Mouse (Mus musculus): ENCODE measurements around the gene Nav2.
A peak's percentile ranks its signal among the peaks of the same experiment; 100 is the strongest.

The Nav2 gene

GRCm38 (mm10) chr7:49257234-49257906 lies 348.9 kb downstream of the Nav2 start:
- DNase-seq = no peak

GRCm38 (mm10) chr7:49258088-49258487 lies 349.6 kb downstream of the Nav2 start:
- no peak for DNase-seq

GRCm38 (mm10) chr7:49261941-49262511 lies 353.5 kb downstream of the Nav2 start:
- DNase-seq = no peak

- DNase-seq = no peak
Observed at GRCm38 (mm10) chr7:49266422-49266821, 357.9 kb downstream of the Nav2 start.

GRCm38 (mm10) chr7:49267621-49268325 lies 359.3 kb downstream of the Nav2 start:
- DNase-seq = no peak

- DNase-seq = no peak
Observed at GRCm38 (mm10) chr7:49268401-49268921, 359.9 kb downstream of the Nav2 start.

- no peak for DNase-seq
Observed at GRCm38 (mm10) chr7:49270855-49271254, 362.3 kb downstream of the Nav2 start.

GRCm38 (mm10) chr7:49272445-49273439 lies 364.2 kb downstream of the Nav2 start:
- DNase-seq = peak; percentile 17 to 20

GRCm38 (mm10) chr7:49273907-49274656 lies 365.6 kb downstream of the Nav2 start:
- no peak for DNase-seq

GRCm38 (mm10) chr7:49274676-49275075 lies 366.2 kb downstream of the Nav2 start:
- no peak for DNase-seq

- DNase-seq = no peak
Observed at GRCm38 (mm10) chr7:49276163-49276562, 367.6 kb downstream of the Nav2 start.

- DNase-seq = no peak
Observed at GRCm38 (mm10) chr7:49277685-49278084, 369.2 kb downstream of the Nav2 start.

GRCm38 (mm10) chr7:49278531-49278930 lies 370.0 kb downstream of the Nav2 start:
- no peak for DNase-seq

GRCm38 (mm10) chr7:49280427-49280826 lies 371.9 kb downstream of the Nav2 start:
- no peak for DNase-seq

- no peak for DNase-seq
Observed at GRCm38 (mm10) chr7:49282446-49282845, 373.9 kb downstream of the Nav2 start.

- DNase-seq = no peak
Observed at GRCm38 (mm10) chr7:49283507-49284361, 375.2 kb downstream of the Nav2 start.

- no peak for DNase-seq
Observed at GRCm38 (mm10) chr7:49288186-49288585, 379.7 kb downstream of the Nav2 start.

GRCm38 (mm10) chr7:49290308-49290707 lies 381.8 kb downstream of the Nav2 start:
- DNase-seq = no peak

- no peak for DNase-seq
Observed at GRCm38 (mm10) chr7:49291208-49291892, 382.8 kb downstream of the Nav2 start.

GRCm38 (mm10) chr7:49297148-49297547 lies 388.6 kb downstream of the Nav2 start:
- no peak for DNase-seq

Measured in thymus, adult 18-20 months (tissue).